Mouse (Mus musculus) brain, embryonic 14.5 days (tissue): ENCODE data around the gene Ndufa9.

Experiments
- CTCF ChIP-seq: fragments of 200-500 bp; IDR thresholded peaks from 2 replicates; pipeline ENCODE4 v1.5.1; 2012; ENCODE audit warnings: inconsistent platforms, mild to moderate bottlenecking, moderate library complexity, borderline replicate concordance; ENCODE audit not compliant: insufficient read depth, insufficient read length; ENCODE audit errors: extremely low read depth
- POLR2A ChIP-seq: fragments of 200-500 bp; IDR thresholded peaks from 2 replicates; pipeline ENCODE4 v1.6.1; 2012; ENCODE audit warnings: mild to moderate bottlenecking, inconsistent platforms, borderline replicate concordance; ENCODE audit not compliant: poor library complexity, insufficient read depth, insufficient read length, severe bottlenecking; ENCODE audit errors: extremely low read depth

DNA sequence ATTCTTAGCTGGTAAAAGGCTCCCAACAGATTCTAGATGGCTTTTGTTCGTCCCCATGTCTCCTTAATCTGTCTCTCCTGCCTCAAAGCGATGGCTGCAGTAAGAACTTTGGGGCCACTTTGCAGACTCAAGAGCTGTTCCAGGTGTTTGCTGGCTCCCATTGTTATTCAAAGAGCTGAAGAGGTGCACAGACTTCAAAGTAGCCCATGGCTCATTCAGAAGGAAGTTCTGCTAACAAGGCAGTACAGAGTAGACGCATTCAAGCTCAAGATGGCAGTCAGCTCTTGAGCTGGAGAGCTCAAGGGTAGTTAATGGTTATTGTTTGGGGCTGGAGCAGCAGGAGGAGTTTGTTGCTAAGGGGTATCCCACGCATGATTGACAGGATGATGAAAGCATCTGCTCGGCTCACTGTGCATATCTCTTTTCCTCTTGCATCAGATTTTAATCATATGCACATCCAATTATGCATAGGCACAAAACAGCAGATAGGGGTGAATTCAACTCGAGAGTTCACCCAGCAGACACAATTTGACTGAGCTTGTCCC, 33.7 kb downstream of the Ndufa9 start:
- no peak for TF ChIP-seq POLR2A
- no peak for TF ChIP-seq CTCF
